Mouse (Mus musculus) adipocyte (in vitro differentiated cells): Measurements from ENCODE around the gene Nnat.
"Not testable (repeated sequence)": the region's sequence is repeated elsewhere in the genome, so short reads cannot be mapped to it uniquely, and the experiment has no call there.

ENCODE experiments used
- DNase-seq: peaks from one replicate; pipeline ENCODE4 v3.0.0-alpha.2; 2016; ENCODE audit warnings: low spot score

The Nnat gene

DNA sequence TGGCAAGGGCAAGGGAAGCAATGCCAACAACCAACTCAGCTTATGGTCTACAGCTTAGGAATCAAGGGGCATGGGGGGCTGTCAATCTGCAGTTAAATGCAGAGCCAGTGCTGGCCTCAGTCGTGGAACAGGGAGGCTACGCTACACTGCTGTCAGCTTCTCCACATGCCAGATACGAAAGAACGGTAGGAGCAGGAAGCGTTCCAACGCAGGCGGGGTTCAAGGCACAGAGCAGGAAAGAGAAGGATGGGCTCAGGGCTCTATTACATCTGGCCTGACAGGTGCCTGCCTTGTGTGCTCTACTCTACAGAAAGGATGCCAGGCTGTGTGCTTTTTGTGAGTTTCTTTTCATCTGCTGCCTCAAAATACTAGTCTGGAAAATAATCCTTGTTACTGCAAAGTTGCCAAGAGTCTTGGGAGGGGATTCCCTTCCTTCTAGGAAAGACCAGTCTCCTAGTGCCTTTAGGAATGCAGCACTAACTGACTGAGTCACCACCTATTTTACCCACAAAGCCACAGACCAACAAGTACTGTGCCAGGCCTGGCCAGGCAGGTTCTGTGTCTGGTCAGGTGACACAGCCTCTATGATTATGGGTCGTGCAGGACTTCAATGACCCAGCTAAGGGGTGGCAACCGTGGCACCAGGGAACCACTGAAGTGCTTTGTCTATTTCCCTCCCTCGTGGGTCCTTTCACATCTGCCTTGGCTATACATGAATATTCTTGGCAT is 7.6 kb upstream of the Nnat start:
- no peak for DNase-seq

DNA sequence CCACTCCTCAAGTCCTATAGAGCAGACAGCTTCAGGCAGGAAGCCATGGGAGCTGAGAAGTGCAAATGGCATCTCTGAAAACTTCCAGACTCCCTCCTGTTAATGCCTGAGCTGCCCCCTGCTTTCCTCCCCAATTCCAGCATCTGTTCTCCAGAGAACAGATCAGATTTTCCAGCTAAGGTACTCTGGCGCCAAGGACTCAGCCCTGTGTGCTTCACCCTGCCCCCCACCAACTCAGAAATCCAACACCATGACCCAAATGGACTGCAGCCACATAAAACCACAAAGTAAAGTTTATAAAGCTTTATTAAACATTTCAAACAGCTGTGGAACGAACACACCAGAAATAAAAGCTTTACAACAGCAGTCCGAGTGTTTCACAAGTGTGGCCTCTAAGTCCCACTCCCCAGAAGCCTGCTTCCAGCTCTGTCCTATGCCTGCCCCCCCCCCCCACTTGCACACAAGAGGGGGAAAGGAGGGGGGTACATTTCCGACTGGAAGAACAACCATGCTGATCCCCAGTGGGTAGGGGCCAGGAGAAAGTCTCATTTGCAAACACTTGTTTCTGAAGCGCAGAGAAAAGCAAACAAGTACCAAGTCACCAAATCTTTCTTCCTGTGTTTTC is 3.7 kb upstream of the Nnat start:
- peak; percentile 40 for DNase-seq

DNA sequence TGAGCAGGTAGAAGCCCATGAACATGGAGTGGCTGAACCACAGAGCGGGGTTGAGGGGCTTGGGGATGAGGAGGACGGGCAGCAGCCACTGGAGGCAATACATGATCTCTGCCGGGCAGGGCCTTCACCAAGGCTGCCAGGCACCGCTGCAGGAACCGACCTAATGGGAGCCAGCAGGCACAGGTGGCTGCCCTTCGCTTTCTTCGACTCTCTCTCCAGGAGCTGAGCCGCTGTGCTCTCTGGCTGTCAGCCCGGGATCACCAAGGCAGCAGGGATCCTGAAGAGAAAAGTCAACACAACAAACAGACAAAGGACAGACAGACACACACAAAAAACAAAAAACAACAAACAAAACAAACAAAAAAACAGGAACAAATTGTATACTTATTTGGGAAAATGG is 1.8 kb upstream of the Nnat start:
- DNase-seq = no peak

DNA sequence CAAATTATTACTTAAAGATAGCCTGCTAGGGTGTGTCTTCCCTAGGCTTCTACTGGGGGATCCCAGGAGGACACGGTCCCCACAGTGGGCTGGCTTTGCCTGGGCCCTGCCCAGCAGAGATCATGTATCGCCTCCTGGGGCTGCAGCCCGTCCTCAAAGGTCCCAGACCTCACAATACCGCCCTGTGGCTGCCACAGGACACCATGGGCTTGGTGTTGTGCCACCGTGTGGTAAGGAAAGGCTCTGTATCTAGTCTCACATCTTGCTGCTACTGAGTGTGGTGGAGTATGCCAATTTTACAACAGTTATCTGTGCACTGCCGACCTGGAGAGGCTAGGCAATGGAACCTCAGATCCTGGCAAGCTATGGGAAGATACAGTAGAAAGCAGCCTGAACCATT is 1.4 kb upstream of the Nnat start:
- no peak for DNase-seq

DNA sequence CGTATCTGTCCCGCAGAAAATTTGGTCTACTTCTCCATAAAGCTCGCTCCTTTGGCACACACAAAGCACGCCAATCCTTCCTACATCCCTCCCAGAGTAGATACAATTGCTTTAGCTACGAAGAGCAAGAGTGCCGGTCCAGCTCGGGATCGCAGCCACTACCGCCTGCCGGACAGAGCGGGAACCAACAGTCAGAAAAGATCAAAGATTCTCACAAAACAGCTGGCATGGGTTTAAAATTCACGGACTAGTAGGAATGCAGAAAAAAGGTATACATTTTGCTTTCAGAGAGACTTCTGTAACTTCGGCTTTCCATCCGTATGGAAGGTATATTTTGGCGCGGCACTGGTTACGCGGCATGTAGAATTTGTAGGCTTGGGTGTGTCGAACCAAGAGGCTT is 438 bp upstream of the Nnat start:
- DNase-seq = no peak

DNA sequence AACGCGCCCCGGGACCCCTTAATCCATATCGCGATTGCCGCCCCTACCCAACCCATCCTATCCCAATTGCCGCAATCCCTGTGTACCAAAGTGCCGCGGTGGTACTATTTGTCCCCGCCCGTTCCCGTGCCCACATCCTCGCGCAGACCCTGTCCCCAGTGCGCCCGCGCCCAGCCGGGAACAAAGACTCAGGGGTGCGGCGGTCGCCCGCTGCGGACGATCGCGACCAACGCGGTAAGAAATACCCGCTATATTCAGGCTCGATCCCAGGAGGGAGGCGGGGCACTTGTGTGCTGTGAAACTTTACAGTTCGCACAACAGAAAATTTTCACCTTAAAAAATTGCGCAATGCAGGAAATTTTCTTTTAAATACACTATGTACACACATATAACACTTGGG is 424 bp downstream of the Nnat start:
- DNase-seq = no peak

DNA sequence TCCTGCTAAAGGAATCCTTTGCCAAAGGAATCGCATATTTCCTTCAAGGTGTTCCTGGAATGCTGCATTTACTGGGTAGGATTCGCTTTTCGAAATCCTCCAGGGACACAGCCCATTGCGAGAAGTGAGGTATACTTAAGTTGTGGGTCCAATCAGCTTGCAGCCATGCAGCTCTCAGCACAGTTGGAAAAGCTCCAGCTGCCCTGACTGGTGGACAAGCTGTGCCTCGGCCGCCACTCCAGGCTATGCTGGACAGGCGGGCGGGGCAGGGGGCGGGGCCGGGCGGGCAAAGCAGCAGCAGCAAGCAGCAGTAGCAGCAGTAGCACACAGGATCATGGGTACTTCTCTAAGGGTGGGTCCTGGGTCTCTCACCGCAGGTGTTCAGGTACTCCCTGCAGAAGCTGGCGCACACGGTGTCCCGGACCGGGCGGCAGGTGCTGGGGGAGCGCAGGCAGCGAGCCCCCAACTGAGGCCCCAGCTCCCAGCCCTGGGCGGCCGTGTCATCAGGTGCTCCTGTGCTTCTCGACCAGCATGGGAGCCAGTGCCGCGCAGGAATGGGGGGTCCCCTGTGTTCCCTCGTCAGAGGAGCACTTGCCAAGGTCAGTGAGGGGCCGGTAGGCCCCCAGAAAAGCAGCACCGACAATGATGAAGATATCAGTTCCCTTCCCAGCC is 1.4 kb downstream of the Nnat start:
- DNase-seq = peak; percentile 62

DNA sequence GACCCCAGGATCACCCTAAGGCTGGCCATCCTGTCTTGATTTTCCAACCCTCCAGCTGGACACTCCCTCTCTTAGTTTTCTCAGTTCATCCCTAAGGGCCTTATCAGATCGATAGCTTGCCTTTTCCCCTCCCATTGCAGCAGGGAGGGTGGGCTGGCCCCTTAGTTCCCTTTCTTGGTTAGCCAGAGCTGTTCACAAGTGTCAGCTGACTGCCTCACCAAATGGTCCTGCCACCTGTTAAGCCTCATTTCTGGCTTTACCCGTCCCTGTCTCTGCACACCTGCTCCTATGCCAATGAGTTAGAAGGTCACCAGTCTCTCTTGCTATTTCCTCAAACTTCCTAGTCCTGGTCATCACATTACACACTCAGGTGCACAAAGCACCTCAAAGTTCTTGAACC is 3.2 kb downstream of the Nnat start:
- no peak for DNase-seq

DNA sequence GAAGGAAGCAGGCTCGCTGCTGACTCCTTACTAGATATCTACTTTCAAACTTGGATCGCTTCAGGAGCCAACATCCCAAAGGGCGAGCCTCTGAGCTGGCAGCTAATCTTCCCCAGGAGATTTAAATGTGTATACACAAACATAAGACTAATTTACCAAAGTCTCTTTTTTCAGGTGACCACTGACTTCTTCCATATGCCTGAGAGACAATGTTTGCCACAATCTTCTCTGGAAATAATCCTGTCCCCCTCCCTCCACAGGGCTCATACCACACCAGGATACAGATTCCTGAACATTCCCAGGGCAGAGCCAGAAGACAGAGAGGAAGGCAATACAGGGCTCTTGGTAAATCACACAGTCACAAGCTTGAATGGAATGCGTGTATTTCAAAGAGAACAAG is 4.8 kb downstream of the Nnat start:
- DNase-seq = peak; percentile 52

DNA sequence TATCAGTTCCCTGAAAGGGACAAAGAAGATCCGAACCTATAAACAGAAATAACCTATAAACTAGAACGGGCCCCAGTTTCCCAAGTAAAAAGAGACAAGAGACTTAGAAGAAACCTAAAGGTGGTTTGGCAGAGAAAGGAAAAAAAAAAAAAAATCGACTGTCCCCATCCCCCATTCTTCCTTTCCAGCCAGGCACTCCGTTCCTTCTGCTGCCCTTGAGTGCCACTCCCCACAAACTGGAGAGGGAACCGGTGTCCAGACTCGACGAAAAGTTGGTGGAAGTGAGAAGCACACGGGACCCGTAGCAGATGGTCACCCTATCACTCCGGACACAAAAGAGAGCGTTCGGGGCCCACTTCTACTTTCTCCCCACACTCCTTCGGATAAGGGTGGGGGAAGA is 5.6 kb downstream of the Nnat start:
- DNase-seq = peak; percentile 69

DNA sequence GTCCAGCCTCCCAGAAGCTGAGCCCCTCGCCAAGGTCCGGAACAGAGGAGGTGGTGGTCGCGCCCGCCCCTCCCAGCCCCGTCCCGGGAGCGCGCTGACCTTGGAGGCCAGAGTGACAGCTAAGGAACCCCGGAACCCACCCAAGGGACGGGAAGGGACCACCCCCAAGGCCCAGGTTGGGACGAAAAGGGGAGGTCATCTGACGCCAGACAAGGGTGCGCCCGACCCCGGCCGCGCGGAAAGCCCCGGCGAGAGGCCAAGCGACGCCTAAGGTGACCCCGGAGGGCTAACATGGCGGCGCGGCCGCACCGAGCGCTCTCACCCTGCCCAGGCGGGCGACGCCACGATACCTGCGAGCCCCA is 6.0 kb downstream of the Nnat start:
- DNase-seq = no peak

DNA sequence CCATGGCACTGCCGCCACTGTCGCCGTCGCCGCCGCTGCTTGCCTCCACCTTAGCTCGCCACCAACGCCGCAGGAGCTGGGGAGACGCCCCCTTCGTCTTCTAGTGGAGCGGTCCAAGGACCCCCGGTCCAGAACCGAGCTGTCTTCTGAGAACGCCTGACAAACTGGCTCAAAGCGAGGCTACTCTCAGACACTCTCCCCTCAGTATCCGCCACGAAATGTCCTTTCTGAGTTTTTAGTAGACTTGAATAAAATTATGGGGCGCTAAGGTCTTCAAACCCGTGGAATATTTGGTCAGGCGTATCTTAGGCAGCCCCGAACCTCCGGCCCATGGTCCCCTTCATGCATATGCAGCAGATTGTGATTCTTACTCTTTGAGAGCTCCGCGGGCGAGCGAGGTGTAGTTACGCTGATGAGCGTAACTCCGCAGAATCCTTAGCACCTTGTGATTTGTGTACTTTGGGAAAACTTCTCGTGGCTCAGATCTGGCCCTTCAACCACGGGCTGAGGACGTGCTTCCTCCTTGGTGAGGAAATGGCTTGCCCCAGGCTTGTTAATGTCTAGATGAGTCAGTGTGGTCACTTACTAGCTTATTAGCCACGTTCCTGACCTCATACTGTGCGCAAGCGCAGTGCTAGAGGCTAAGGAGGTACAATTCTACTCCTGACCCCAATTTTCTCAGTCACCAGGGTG is 6.5 kb downstream of the Nnat start:
- DNase-seq = peak; percentile 92

DNA sequence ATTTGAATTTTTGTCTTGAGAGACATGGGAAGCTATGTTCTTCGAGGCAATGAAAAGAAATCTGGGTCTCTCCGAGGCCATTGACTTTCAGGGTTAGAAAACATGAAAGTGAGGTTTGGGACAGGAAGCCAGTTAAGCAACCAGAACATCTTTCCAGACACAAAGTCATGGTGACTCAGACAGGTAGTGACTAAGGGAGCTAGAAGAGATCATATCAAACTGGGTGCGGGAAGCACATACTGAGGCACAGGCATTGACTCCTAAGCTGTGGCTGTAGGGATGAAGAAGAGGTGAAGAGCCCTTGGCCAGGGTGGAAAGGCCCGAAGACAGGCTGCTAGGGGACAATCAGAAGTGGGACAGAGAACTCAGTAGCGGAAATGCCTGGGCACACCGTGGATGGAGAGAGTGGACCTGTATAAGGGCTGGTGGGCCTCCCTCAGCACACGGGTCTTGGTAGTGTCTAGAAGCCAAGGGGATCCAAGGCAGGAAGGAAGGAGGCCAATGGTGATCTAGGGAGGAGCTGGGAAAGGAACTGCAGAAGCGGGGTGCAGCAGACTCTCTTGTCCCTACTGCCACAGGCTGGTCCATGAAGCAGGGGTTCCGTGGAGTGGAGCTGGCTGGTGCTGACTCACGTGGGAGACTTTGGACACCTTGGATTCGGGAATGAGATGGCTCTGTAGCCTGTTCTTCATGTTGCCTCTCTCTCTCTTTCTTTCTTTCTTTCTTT is 7.5 kb downstream of the Nnat start:
- no peak for DNase-seq

DNA sequence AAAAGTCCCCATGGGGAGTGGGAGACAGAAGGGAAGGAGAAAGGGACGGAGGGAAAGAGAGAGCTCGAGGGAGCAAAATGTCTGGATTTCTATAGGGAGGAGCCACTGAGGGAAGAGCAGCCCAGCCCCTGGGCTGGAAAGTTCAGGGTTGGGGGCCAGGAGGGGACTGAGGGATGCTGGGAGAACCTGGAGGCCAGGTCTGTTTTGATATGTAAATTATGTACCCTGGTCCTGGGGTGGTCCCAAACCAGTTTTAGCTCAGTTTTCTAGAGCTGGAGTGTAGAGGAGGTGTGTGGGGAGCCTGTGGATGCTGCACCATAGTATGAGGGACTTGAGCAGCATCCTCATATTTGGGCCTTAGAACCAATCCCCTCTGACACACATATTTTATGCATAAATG is 9.0 kb downstream of the Nnat start:
- no peak for DNase-seq

DNA sequence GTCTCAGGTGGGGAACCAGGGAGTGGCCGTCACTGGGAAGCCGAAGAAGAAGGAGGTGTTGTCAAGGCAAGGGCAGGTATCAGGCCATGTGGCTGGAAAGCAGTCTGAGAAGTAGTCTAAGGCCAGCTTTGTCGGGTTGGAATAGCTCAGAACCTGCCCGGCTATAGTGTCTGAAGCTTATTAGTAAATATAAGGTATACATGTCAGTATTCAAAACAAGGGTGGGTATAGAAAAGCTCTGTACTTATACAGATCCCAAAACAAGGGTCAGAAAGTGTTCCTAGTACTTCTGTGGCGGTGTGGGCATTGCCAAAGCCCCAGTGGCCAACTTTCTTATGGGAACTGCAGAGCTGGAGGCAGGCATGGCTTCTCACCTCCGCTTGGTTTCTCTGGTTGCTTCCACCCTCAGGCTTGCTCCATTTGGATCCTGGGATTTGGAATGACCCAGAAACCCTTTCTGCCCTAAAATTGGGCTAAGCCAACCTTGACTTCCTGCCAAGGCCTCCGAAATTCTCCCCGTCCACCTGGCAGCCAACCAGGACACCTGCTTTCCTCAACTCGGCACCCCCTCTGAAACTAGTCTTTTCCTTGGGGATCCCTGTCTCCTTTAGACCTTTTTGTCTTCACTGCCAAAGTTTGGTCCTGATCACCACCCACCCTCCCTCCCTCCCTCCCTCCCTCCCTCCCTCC is 10.1 kb downstream of the Nnat start:
- no peak for DNase-seq

DNA sequence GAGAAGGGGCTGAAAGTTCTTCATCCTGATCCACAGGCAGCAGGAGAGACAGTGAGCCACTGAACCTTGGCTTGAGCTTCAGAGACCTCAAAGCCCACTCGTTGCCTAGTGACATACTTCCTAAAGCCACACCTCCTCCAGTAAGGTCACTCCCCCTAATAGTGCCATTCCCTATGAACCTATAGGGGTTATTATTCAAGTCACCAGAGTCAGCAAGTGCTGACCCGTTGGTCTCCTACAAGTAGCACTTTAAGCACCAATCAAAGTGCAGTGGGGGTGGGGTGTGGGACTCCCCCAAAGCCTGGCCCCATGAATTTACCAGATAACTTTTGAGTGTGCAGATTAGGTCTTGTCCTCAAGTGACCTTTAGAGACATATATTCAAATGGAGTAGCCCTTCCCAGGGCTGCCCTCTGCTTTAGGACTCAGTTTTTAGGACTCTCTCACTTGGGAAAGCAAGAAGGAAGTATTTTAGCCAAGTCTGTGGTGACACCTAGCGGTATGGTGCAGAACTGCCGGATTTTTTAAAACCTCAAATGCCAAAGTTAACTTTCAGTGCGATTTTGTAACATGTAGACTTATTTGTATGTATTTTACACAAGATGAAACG is 11.4 kb downstream of the Nnat start, which contains the start of gene Blcap:
Gene Blcap (minus strand): TSS at position 51 of the 609 bp plus-strand sequence.
- DNase-seq = peak; percentile 90

DNA sequence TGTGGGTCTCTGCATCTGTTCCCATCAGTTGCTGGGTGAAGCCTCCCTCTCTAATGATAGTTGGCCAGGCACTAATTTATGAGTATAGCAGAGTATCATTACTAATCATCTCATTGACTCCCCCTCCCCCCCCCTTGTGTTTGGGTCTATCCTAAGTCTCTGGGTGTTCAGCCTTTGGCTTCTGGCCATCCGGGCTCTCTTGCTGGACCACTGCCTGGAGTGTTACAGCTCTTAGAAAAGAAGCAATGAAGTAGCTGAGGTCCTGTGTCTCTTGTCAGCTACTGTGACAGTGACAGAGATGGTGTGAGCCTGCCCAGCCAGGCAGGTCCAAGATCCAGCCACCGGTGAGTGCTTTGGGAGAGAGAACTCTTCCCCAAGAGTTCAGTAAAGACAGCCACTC is 12.9 kb downstream of the Nnat start:
- DNase-seq = no peak

DNA sequence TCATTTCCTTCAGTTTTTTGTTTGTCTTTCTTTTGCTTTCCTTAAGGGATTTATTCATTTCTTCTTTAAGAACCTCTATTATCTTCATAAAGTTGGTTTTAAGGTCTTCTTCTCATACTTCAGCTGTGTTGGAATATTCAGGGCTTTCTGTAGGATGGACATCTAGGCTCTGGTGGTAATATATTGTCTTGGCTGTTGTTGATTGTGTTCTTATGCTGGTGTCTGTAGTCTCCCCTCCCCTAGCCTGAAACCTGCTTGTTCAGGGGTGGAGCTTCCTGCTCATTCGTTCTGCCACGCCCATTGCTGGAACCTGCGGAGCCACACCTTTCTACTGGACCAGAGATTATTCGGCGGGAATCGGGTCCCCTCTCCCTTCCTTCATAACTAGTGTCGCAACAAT is 25.5 kb downstream of the Nnat start:
- not testable (repeated sequence) for DNase-seq

DNA sequence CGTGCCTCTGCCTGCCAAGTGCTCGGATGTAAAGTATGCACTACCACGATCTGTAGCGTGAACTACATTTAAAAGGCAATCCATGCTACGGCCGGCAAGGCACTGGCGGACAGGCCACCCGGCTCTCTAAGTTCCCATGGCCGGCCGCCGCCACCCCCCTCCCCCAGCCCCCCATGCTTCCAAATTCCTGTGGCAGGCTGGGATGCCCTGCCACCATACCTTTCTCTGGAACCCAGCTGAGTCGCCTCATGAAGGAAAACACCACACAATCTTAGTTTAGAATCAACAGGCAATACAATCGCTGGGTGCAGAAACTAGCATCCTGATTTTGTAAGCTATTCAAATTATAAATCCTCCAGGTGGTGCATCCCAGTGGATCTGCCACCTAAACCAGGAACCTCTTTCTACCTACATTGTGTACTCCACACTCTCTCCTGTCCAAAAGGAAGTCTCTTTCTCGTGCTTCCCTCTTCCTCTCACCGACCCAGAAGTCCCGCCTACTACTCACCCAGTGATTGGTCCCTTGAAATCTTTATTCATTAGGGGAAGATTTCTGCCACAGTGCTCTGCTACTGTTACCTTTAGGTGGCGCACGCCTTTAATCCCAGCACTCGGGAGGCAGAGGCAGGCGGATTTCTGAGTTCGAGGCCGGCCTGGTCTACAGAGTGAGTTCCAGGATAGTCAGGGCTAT is 37.1 kb downstream of the Nnat start:
- no peak for DNase-seq

DNA sequence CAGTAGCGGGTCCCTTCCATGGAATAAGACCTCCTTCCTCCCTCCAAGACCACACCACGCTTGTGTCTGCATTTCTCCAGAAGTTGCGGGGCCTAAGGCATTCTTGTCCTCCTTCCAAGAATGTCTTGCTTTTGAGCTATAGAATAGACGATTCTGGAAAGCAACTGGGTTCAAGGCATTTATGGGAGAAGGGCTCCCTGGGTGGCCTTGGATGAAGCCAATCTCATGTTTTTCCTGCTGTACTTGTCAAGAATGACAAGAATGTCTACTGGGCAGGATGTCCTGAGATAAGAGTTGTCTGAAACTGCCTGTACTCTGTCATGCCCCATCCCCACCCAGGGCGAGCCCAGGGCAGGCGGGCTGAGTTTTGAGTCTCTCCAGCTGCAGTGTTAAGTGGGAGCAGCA is 41.6 kb downstream of the Nnat start:
- DNase-seq = no peak
